Mouse (Mus musculus) midbrain, postnatal 0 days (tissue): Measurements from ENCODE around the gene Ap1m1. TPM values are rescaled to one million over a fixed set of nuclear protein-coding genes. Genes with fewer than 3 reads are reported as not detected.

ENCODE experiments used
- ATAC-seq: fragments of 200-750 bp; cut with Nextera tagmentation; 2 replicates; pipeline ENCODE4 v1.8.0; 2017; ENCODE audit warnings: moderate number of reproducible peaks, mild to moderate bottlenecking, moderate TSS enrichment, moderate library complexity; ENCODE audit not compliant: low FRiP score
- DNase-seq: peaks from one replicate; pipeline ENCODE4 v3.0.0-alpha.2; 2015; ENCODE audit warnings: low spot score
- H3K27ac ChIP-seq: fragments of 300-500 bp; sonication (generic); 2 replicates; pipeline ENCODE4 v1.5.1; 2014; ENCODE audit warnings: low read depth, mild to moderate bottlenecking, low read length, mixed read lengths
- H3K27me3 ChIP-seq: fragments of 300-500 bp; sonication (generic); 2 replicates; pipeline ENCODE4 v1.6.1; 2014; ENCODE audit warnings: low read length, control low read depth, mixed read lengths; ENCODE audit not compliant: insufficient read depth
- H3K36me3 ChIP-seq: fragments of 300-500 bp; sonication (generic); 2 replicates; pipeline ENCODE4 v1.6.1; 2014; ENCODE audit warnings: low read length, control low read depth, mixed read lengths; ENCODE audit not compliant: insufficient read depth
- H3K4me1 ChIP-seq: fragments of 300-500 bp; sonication (generic); 2 replicates; pipeline ENCODE4 v1.6.1; 2014; ENCODE audit warnings: mild to moderate bottlenecking, control low read depth, antibody characterized with exemption, low read length, mixed read lengths; ENCODE audit not compliant: insufficient read depth
- H3K4me2 ChIP-seq: fragments of 300-500 bp; sonication (generic); 2 replicates; pipeline ENCODE4 v1.6.1; 2014; ENCODE audit warnings: low read depth, mild to moderate bottlenecking, low read length, mixed read lengths; ENCODE audit not compliant: poor library complexity, severe bottlenecking
- H3K4me3 ChIP-seq: fragments of 300-500 bp; sonication (generic); 2 replicates; pipeline ENCODE4 v1.5.1; 2014; ENCODE audit warnings: low read depth, mild to moderate bottlenecking, low read length, moderate library complexity
- H3K9ac ChIP-seq: fragments of 300-500 bp; sonication (generic); replicated peaks from 2 replicates; pipeline ENCODE4 v1.6.1; 2014; ENCODE audit warnings: mild to moderate bottlenecking, low read length, moderate library complexity, mixed read lengths; ENCODE audit not compliant: poor library complexity, severe bottlenecking
- H3K9me3 ChIP-seq: fragments of 300-500 bp; sonication (generic); 2 replicates; pipeline ENCODE4 v1.6.1; 2016; ENCODE audit warnings: low read length, control low read depth
- CTCF ChIP-seq: IDR thresholded peaks from 2 replicates; pipeline ENCODE4 v1.5.1; 2016; ENCODE audit warnings: antibody characterized with exemption, mild to moderate bottlenecking
- WGBS: fragments of 180-500 bp; shearing (Covaris S2); extraction: QIAGEN DNeasy Blood & Tissue Kit; methylation state at CpG from one replicate; pipeline ENCODE4 v1.1.7; 2014; 5-methylcytosine and 5-hydroxymethylcytosine counted together
- polyA plus RNA-seq: library from polyadenylated mRNA; unstranded; fragments of >200 nt; fragmentation: Nextera tagmentation; extraction: Ambion mirVana; gene quantifications from 2 replicates; pipeline ENCODE4 v1.2.1, GENCODE M21; 2015
- total RNA-seq: library from RNA; depleted of rRNA; stranded (reverse); fragments of >200 nt; gene quantifications from 2 replicates; pipeline ENCODE4 v1.2.3, GENCODE M21; 2014

Gene Ap1m1
- total and polyA plus RNA-seq, 2 experiments from 2014 or later: 81.8 to 252 TPM

DNA sequence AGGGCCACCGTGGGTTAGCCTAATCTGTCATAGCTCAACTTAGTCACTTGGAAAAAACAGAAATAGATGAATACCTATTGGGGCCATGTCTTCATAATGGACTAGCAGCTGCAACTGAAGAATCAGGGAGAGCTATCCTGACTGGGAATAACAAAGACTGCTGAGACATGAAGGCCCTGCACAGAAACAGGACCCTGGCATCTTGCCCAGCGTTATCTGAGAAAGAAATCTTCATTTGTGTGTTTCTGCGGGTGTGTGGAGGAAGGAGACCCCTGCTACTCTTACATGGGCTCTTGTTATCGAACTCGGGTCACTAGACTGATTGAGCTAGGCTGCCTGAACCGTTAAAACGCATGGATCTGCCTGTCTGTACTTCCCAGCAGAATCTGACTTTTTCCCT, 1.1 kb downstream of the Ap1m1 start:
- Histone ChIP-seq H3K36me3 (peaks cover 3% of the 10 kb centered on the region; the same call in 1 of the 2 replicates), H3K9ac (peak overlapping the region; percentile 85), H3K4me2 (peak overlapping the region; percentile 92), H3K4me3 (peak overlapping the region; percentile 75), H3K27me3 (no peaks in the 10 kb centered on the region), H3K4me1 (peaks cover 13% of the 10 kb centered on the region; the same call in 1 of the 2 replicates), H3K9me3 (no peaks in the 10 kb centered on the region), H3K27ac (no peak overlapping the region)
- TF ChIP-seq CTCF: no peak
- no peak for ATAC-seq
- no peak for DNase-seq
- 63% methylated on average over 7 of the region's 7 CpGs for WGBS

GRCm38 (mm10) chr8:72242226-72242625, 2.4 kb downstream of the Ap1m1 start:
- DNase-seq: no peak

GRCm38 (mm10) chr8:72244610-72245009, 4.8 kb downstream of the Ap1m1 start:
- Histone ChIP-seq H3K4me2 (no peak overlapping the region), H3K9ac (no peak overlapping the region), H3K27ac (no peak overlapping the region), H3K4me3 (no peak overlapping the region), H3K27me3 (no peaks in the 10 kb centered on the region), H3K4me1 (peaks cover 13% of the 10 kb centered on the region; the same call in 1 of the 2 replicates), H3K36me3 (peaks cover 15% of the 10 kb centered on the region; the same call in 1 of the 2 replicates), H3K9me3 (no peaks in the 10 kb centered on the region)
- ATAC-seq (no peak), DNase-seq (no peak)
- no peak for TF ChIP-seq CTCF
- WGBS: 94% methylated on average over 2 of the region's 2 CpGs

More at GRCm38 (mm10) chr8:72242226-72242625, 2.4 kb downstream of the Ap1m1 start:
- no peak overlapping the region for H3K27ac ChIP-seq
- no peak for TF ChIP-seq CTCF
- no peak overlapping the region for H3K4me3 ChIP-seq
- H3K36me3 ChIP-seq: peaks cover 15% of the 10 kb centered on the region; the same call in 1 of the 2 replicates
- no peak overlapping the region for H3K4me2 ChIP-seq
- ATAC-seq: no peak
- 0 out of 2 replicates have a peak overlapping the region, but pooled peaks have one; percentile 13 for H3K9ac ChIP-seq
- H3K9me3 ChIP-seq: no peaks in the 10 kb centered on the region
- 95% methylated on average over 1 of the region's 1 CpGs for WGBS
- peaks cover 13% of the 10 kb centered on the region; the same call in 1 of the 2 replicates for H3K4me1 ChIP-seq
- no peaks in the 10 kb centered on the region for H3K27me3 ChIP-seq

- ATAC-seq: peak; percentile 18
- no peak overlapping the region for H3K4me2 ChIP-seq
Observed at GRCm38 (mm10) chr8:72257171-72257901, 17.5 kb downstream of the Ap1m1 start.

GRCm38 (mm10) chr8:72257902-72258238, 18.1 kb downstream of the Ap1m1 start:
- H3K4me3 ChIP-seq: no peak overlapping the region
- DNase-seq (no peak), ATAC-seq (no peak)
- no peaks in the 10 kb centered on the region for H3K4me1 ChIP-seq
- H3K9ac ChIP-seq: no peak overlapping the region
- H3K4me2 ChIP-seq: no peak overlapping the region
- H3K9me3 ChIP-seq: no peaks in the 10 kb centered on the region
- H3K27ac ChIP-seq: no peak overlapping the region
- no peaks in the 10 kb centered on the region for H3K27me3 ChIP-seq
- 96% methylated on average over 1 of the region's 1 CpGs for WGBS
- H3K36me3 ChIP-seq: peaks cover 24% of the 10 kb centered on the region
- no peak for TF ChIP-seq CTCF

More at GRCm38 (mm10) chr8:72257171-72257901, 17.5 kb downstream of the Ap1m1 start:
- no peaks in the 10 kb centered on the region for H3K4me1 ChIP-seq
- peak; percentile 58 for DNase-seq
- H3K4me3 ChIP-seq: no peak overlapping the region
- 52% methylated on average over 7 of the region's 7 CpGs for WGBS
- TF ChIP-seq CTCF: peak; percentile 78
- no peak overlapping the region for H3K27ac ChIP-seq
- peaks cover 29% of the 10 kb centered on the region for H3K36me3 ChIP-seq
- no peak overlapping the region for H3K9ac ChIP-seq
- no peaks in the 10 kb centered on the region for H3K27me3 ChIP-seq
- no peaks in the 10 kb centered on the region for H3K9me3 ChIP-seq

DNA sequence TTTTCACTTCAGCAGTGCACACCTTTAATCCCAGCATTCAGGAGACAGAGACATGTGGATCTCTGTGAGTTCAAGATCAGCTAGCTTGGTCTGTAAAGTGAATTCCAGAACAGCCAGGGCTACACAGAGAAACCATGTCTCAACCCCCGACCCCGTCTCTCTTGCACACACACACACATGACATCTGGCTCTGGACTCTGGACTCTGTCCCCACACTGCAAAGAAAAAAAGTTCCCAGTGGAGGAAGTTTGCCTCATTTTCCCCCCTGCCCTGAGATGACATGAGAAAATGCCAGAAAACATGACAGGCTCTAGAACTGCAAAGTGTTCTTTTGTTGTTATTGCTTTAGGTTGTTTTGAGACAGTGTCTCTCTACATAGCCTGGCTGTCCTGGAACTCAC, 20.0 kb downstream of the Ap1m1 start:
- no peaks in the 10 kb centered on the region for H3K4me1 ChIP-seq
- no peak for ATAC-seq
- H3K9me3 ChIP-seq: no peaks in the 10 kb centered on the region
- WGBS: 69% methylated on average over 2 of the region's 2 CpGs
- H3K9ac ChIP-seq: no peak overlapping the region
- H3K27ac ChIP-seq: no peak overlapping the region
- no peak overlapping the region for H3K4me3 ChIP-seq
- DNase-seq: no peak
- H3K27me3 ChIP-seq: no peaks in the 10 kb centered on the region
- peaks cover 12% of the 10 kb centered on the region; the same call in 1 of the 2 replicates for H3K36me3 ChIP-seq
- no peak for TF ChIP-seq CTCF
- H3K4me2 ChIP-seq: no peak overlapping the region
